Mouse (Mus musculus): ENCODE data around the gene Cks2.
A peak's percentile ranks its signal among the peaks of the same experiment; 100 is the strongest.

DNA sequence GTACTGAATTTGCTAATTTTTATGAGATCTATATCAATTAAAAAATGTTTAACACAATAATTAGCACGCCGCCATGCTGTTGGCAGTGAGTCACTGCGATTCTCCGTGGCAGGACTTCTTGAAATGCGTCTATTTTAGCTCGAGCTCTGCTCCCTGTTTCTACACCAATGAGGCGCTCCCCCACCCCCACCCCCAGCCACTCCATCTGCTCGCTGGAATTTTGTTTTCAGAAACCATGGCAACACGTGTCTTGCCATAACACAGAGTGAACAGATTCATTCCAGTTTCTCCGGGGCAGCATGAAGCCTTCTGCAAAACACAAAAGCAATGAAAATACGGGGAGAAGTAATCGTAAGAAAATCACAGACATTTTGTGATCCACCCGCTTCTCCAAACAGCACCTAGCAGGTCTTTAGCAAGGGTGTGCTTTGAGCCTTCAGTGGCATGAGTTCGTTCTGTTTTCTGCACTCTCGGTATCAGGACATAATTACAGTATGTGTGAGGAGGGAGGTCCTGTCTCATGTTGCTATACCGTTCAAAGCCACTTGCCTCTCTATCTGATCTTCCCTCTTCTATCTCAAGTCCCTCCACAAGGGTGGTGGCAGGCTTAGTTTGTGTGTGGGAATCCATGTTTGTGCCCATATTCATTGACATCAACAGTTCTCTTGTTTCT, 41.7 kb upstream of the Cks2 start:
- TF ChIP-seq EP300 (optimal IDR thresholded peaks at IDR 0.05): no peak
- TF ChIP-seq CTCF (IDR thresholded peaks at IDR 0.05; ENCODE audit: low read depth): 0 out of 2 replicates have a peak, but pooled peaks have one; percentile 12

All from stomach, postnatal 0 days (tissue).